Mouse (Mus musculus) kidney, adult 9 months (tissue): Measurements from ENCODE around the gene Rnf126.
A peak's percentile ranks its signal among the peaks of the same experiment; 100 is the strongest.

ENCODE experiments used
- DNase-seq: peaks from one replicate; pipeline ENCODE4 v3.0.0; 2022

Rnf126 gene

DNA sequence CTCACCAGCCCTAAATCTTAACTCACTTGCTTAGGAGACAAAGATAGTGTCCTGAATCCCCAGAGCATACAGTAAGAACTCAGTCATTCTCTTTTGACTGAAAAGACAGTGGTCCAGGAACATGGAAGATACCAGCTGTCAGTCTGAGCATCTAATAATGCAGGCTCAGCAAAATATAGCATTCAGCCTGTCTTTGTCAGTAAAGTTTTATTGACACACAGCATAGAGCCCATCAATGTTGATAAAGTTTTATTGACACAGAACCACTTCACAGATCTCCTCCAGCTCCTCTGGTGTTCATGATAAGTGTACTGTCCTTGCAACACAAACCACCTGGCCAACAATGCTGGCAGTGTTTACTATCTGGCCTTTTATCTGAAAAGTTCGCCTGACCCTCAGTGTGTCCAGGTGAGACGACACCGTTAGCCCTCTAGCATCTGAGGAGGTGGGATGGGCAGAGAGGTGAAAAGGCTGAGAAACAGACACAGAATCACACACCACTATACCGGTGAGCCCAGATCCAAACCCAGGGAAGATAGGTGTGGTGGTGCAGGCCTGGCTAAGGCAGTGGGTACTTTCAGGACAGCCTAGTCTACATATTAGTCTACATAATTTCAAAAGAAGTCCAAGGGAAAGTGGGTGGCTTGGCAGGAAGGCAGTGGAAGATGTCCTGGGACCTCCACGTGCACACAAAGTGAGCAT lies 25.7 kb upstream of the Rnf126 start:
- no peak for DNase-seq

DNA sequence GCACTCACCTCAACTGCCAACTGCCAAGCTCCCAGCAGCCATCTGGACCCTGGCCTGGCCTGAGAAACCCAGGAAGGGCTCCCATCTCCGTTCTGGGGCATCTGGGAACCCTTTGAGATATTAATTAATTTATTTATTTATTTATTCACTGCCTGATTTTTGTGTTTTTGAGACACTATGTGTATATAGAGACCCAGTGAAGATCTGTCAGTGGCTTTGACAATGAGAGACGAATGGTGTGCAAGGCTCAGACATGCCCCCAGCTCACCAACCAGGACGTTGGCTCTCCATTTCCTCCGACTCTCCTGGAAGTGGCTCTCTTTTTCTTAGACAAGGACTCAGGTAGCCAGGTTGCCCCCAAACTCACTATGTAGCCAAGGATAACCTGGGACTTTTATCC lies 24.1 kb upstream of the Rnf126 start, which contains the start of gene Prss57:
Prss57 (minus strand) TSS at position 101 of the 400 bp plus-strand sequence.
- DNase-seq = no peak

DNA sequence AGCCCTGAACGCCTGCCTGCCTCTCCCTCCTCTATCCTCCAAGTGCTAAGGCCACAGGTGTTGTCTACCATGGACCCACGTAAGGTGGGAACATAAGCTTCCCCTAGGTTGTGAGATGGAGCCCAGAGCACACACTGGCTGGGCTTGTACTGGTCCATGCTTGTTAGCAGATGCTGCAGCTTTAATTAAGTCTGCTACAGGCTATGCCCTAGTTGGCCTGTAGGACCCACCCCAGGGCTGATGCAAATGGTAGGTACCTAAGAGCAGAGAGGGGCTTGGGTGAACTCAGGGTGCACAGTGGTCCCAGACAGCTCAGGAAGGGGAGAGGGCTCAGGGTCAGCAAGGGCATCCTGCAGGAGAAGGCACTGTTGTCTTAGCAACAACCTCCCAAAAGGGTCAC lies 22.8 kb upstream of the Rnf126 start:
- DNase-seq = no peak

DNA sequence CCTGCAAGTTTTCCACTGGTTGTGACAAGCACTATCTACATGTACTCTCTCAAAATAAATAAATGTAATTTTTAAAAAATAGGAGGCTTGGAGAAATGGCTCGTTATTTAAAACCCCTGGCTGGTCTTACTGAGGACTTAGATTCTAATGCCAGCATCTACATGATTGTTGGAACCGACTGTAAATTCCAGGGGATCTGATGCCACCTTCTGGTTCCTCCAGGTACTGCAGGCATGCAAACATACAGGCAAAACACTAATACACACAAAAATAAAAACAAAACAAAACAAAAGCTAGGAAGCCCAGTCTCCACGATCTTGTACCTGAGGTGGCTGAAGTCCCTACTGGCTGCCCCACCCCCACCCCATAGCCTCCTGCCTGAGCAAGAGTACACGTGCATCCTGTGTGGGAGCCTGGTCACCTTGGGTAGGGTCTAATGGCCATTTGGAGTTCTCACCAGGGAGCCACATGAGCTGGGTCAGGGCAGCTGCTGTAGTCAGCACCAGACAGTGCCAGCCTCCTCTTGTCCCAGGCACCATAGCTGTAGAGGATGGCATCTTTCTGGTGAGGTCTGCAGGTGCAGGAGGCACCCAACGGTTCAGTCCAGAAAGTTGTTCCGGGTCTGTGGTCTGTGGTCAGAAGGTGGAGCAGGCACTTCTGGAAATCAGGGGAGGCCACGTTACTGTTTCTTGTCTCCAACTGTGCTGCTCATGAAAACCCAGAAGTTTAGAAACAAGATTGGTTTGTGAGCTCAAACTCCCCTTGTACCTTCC lies 21.8 kb upstream of the Rnf126 start:
- DNase-seq = peak; percentile 89

DNA sequence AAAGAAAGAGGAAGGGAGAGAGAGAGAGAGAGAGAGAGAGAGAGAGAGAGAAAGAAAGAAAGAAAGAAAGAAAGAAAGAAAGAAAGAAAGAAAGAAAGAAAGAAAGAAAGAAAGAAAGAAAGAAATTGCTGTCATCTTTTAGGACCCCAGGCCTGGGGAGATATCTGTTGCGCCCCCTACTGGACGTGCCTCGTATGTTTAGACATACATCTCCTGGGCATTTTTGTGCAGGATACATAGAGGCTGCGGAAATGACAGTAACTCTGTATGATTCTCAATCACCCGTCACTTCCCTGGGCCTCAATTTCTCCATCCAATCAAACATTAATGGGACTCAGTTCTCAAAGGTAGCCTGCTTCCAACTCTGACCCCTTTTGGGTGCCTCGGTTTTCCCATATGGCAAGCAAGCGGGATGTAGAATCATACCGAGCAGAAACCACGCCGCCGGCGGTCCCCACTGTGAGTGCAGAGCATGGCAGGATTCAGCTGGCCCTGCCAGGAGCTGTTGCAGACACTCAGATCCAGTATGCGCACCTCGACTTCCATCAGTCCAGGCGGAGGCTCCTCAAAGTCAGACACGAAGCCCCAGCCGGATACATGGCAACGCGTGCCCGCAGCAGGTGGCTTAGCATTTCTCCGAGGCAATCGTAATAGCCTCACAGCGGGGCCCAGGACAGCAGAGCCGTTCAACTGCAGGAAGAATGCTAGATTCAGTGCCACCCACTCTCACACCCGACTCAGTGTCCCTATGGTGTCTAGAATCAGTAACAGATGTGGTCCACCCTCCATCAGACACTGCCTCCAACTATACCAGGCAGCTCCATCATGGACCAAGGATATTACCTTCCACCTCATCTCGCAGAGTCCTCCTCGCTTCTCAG lies 17.4 kb upstream of the Rnf126 start:
- DNase-seq = no peak

DNA sequence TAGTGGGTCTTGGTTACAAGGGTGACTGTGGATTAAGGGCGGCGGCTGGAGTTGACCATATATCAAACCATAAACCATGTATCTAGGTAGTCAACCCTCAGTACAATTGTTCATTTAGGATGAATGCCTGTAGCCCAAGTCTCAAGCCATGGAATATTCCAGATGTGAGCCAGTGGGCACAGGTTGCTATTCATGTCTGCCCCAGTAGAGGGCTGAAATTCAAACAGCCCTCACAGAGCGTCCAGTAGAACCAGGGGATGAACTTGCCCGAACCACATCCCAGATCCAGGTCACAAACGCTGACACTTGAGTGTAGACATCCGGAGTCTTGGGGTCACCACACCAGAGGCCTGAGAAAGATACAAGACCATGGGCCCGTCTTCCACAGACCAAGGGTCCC lies 16.3 kb upstream of the Rnf126 start:
- no peak for DNase-seq

DNA sequence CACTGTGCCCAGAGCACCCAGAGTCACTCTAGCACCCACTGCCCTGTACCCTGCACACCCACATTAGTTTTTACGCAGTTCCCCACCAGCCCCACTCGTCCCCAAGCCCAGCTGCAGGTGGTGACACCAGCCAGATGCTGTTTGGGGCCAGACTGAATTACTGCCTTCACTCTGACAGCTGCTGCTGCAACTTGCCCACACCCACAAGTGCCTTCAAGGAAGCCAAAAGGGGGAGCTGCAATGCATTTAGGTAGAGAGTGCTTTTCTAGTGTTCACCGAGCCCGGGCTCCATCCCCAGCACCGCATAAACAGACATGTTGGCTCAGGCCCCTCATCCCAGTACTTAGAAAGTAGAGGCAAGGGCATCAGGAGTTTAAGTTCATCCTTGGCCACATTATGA lies 15.2 kb upstream of the Rnf126 start:
- DNase-seq = no peak

DNA sequence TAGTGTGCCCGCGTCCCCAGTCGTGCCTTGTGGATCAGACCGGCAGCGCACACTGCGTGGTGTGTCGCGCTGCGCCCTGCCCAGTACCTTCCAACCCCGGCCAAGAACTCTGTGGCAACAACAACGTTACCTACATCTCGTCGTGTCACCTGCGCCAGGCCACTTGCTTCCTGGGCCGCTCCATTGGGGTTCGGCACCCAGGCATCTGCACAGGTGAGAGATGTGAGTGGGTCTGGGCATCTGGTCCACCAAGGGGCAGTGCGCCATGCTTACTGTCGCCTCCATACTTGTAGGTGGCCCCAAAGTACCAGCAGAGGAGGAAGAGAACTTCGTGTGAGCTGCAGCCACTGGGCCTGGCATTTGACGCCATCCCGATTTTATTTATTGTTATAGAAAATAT lies 14.4 kb upstream of the Rnf126 start:
- DNase-seq = no peak

DNA sequence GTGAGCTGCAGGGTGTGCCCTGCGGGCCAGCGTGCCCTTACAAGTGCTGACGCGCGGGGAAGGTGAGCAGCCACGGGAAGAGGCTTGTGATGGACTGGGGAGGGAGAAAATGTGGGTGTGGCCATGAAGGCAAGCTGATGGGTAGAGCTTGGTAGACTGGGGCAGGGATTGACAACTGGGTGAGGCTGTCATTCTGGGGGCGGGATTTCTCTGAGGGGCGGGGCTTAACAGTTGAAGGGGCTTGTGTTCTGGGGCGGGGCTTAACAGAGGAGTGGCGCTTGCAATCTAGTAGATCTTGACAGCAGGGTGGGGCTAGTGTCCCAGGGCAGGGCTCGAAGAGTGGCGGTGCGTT lies 13.9 kb upstream of the Rnf126 start:
- DNase-seq = no peak

DNA sequence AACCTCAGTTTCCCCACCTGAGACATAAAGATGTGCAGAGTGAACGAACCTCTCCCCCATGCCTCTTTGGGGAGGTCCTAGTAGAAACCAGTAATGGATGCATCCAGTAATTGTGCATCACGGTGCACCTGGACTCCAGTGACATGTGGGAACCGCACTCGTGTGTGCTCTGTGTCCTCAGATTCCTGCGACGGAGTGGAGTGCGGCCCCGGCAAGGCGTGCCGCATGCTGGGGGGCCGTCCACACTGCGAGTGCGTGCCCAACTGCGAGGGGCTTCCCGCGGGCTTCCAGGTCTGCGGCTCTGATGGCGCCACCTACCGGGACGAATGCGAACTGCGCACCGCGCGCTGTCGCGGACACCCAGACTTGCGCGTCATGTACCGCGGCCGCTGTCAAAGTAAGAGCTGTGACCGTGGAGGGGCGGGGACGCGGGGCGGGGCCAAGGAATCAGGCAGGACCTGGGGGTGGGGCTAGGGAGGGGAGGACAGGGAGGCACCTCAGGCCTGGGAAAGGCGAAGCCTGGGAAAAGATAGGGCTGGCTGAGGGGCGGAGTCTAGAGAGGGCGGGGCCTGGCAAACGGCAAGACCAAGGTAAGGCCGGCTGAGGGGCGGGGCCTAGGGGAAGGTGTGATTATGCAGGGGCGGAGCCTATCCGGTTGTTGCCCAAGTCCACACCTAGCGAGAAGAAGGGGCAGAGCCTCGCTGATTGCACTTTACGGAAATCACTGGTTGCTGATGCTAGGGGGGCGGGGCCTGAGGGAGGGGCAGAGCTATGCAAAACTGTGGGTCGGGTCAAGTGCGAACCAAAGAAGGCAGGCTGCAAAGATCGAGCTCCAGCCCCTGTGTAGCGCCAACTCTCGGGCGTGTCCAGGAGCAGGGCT lies 13.3 kb upstream of the Rnf126 start:
- DNase-seq = peak; percentile 100

DNA sequence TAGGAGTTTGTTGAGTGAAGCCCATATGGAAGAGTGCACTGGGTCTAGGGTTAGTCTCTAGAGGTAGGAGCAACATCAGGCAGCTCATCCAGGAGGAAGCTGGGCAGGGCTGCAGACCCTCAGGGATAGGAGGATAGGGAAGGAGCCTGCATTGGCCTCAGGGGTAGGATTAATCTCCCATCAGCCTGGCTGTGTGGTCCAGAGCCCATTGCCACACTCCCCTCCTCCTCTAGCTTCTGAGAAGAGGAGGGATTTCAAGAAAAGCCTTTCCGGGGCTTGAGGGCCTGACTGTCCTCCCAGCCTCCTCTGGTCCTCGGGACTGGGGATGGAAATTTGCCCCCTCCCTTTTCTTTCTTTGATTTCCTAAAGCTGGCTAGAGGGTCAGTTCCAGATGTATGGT lies 12.4 kb upstream of the Rnf126 start:
- DNase-seq = no peak

DNA sequence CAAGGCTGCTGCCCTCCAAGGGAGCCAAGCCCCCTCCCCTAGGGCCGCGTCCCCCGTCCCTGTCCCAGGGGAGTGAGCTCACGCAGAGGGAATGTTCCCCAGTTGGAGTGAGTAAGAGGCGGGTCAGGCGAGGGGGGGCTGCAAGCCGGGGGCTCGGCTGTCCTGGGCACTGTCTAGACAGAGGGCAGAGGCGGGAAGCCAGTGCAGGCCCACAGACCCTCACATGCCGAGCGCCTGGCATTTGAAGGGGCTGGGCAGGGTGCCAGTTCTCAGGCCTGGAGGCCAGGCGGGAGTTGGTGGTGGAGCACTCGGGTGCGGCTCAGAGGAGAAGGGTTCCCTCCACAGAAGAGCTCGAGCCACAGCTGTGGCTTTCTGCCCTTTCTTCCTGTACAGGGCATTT lies 11.3 kb upstream of the Rnf126 start:
- DNase-seq = no peak

DNA sequence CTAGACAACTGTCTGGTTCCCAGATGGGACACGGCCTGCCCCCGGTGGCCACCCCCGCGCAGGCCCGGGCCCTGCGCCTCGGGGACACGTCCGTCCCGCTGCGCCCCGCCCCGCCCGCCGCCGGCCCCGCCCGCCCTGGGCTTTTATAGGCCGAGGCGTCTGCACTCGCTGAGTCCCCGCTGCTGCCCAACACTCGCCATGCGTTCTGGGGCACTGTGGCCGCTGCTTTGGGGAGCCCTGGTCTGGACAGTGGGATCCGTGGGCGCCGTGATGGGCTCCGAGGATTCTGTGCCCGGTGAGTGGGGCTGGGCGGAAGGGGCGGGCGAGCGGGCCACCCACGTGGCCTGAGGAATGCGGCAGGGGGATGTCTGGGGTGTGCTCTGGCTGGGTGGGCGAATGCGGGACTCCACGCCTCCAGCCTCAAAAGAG lies 10.4 kb upstream of the Rnf126 start, which contains the start of gene Fstl3:
Fstl3 (plus strand) TSS at position 170 of the 429 bp plus-strand sequence.
- no peak for DNase-seq

DNA sequence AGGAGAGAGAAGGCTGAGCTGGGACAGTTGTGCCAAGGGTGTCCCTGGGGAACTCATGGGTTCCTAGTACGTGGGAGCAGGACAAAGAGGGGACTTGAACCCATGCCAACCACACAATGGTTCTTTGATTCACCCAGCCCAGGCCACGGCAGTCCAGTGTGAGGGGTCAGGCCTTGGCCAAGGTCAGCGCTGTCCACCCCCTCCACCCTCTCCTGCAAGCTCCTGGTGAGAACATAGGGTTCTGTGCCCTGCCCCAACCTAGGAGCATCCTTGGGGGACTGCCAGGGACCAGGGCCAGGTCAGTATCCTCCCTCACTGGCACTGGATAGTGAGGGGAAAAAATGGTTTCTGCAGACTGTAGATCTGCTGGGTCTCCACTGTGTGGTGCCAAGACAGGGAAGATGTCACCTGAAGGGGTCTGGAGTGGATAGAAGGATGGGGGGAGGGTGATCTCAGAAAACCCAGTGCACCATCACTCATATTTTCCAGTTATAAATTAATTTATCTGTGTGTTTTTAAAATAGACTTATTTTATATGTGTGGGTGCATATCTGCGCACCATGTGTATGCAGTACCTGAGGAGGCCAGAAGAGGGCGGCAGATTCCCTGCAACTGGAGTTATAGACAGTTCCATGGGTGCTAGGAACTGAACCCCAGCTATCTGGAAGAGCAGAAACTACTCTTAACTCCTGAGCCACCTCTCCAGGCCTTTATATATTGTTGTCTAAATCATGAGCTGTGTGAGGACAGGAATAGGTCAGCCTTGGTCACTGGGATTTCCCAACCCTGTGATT lies 7.9 kb upstream of the Rnf126 start:
- DNase-seq = no peak

DNA sequence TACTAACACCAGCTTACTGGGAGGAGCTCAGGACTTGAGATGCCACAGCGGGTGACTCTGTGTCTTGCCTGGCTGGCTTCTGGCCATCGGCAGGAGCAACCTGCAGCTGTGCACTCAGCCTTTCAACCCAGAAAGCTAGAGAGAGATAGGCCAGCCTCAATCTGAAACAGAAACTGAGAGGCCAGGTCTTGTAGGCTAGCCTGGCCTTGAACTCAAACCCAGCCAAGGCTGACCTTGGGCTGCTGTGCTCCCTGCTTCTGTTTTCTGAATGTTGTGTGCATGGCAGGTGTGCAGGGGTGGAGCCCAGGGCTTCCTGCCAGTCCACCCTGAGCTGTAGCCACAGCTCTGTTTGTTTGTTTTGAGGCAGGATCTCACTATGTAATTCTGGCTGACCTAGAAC lies 6.5 kb upstream of the Rnf126 start:
- DNase-seq = no peak

DNA sequence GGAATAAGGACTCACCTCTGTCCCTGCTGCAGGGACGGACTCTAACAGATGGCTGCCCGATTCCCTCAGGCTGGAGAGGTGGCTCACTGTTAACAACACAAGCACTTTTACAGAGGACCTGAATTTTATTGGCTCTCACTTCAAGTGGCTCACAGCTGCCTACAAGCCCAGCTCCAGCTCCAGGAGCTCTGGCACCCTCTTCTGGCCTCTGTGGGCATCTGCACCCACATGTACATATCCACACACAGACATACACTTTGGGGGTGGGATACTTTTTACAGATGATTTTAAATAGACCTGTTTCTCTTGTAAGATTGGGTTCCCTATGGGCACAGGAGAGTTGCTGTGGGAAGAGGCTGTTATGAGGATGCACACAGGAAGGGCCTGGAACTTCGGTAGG lies 5.6 kb upstream of the Rnf126 start:
- DNase-seq = no peak

DNA sequence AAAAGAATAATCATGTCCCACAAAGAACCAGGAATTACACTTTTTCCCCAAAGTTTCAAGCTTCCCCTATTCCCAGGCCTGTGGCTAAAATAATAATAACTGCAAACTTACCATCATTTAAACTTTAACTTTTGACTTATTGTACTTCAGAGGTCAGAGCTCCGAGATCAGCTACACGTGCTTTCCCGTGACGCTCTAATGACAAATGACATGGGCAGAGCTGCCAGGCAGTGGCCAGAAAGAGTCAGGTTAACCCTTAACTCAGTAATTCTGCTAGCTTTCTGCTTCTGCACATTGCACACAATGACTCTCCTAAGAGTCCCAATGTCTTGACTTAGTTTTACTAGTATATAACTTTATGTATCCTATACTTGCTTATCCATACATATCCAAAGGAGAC lies 2.6 kb upstream of the Rnf126 start:
- DNase-seq = peak; percentile 81

DNA sequence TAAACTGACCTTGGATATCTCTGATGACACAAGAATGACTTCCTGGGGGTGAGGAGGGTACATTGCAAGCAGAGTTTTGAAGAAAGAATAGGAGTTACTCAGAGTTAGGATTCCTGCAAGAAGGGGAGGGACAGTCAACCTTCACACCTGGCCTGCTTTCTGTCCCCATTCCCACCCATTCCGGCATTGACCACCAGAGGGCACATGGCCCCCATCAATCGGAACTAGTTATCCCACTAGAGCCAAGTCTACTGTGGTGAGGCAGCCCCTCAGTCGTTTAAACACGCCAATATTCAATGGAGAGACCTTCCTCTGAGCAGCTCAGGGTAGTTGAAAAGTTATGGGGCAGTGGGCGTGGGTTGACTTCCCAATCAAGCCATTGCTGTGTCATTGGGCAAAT lies 1.6 kb upstream of the Rnf126 start:
- peak; percentile 88 for DNase-seq

DNA sequence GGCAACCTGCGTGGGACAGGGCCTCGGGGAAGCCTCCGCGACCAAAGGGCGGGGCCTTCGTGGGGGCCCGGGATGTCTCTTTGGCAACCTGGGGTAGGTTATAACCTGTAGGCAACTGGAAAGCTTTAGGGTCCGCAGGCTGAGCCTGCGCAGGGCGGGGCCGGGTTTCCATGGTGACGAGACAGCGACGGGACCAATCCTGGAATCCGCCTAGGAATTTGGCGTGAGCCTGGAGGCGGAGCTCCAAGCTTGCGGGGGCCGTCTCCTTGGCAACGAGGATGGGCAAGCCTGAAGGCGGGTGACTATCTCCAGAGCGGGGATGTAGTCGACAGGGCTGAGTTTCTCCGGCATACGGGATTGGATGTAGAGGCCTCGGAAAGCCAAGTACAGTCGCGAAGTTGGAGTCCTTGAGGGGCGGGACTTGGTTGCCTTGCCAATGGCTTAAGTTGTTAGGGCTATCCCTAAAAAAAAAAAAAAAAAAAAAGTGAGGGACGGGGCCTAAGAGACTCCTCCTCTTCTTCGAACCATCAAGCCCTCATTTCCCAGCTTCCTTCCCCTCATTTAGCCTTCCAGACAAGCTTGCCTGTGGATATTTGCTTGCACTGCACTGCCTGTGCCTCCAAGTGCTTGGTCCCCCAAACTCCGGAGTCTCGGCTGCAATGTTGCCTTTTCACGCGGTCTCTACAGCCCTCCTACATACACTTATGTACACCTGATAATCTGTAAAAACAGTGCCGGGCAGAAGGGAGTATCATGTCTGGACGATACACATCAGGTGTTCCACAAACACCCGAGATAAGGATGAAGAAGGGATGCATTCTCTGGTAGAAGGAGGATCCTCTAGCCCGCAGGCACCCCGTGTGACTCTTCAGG lies 856 bp upstream of the Rnf126 start:
- DNase-seq = peak; percentile 91

DNA sequence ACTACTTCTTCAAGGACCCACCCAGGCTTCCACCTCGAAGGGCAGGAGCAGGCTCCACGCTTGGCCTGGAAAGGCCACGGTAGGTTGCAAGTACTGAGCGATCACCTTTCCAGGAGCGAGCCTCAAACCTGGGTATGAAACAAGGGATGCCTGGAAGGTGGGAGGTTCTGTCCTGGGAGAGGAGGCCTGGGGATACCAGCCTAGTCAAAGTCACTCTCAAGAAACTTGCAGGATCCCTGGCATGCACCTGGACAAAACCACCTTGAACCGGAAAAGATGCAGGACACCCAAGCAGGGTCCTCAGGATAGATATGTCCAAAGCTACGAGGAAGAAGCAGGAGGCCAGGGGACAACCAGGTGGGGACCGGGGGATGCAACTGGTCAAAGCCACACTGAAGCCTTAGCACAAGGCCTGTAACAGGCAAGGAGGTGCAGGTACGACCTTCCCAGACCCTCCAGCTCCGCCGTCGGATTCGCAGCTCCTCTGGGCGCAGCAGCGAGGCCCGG lies 698 bp downstream of the Rnf126 start:
- DNase-seq = peak; percentile 43
